Mouse (Mus musculus): Measurements from ENCODE around the gene B3gnt4. TPM values are rescaled to one million over a fixed set of nuclear protein-coding genes. Genes with fewer than 3 reads are reported as not detected.

B3gnt4 gene
- total and polyA plus RNA-seq, 2 experiments from 2014 or later: 1.4 to 4.5 TPM

DNA sequence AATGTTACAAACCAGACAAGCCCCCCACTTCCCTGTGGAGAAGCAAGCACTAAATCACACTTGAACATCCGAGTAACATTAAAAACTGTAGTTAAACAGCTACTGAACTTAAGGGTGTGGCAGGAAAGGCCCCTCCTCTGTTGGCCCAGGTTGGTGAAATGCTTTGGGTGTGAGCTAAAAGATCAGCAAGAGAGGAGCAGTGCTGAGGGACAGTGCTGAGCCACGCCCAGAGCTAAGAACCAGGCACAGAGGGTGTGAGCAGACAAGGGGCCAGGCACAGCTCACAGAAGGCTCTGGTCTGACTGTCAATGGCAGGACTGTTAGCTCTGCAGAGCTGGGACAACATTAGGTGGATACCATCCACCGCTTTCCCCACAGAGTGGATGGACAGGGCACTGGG lies 1.8 kb downstream of the B3gnt4 start:
- H3K9ac ChIP-seq (replicated peaks; ENCODE audit: low read length): no peak overlapping the region
- H3K27ac ChIP-seq: no peak overlapping the region
- H3K36me3 ChIP-seq (ENCODE audit: insufficient read depth, low read length): peaks cover 29% of the 10 kb centered on the region; the same call in 1 of the 2 replicates
- no peaks in the 10 kb centered on the region for H3K27me3 ChIP-seq (ENCODE audit: insufficient read depth, low read length)
- no peak for TF ChIP-seq CTCF (IDR thresholded peaks at IDR 0.05; ENCODE audit: low read depth)
- no peak overlapping the region for H3K4me3 ChIP-seq (ENCODE audit: low read length)
- H3K9me3 ChIP-seq (ENCODE audit: low read length): no peaks in the 10 kb centered on the region
- no peak for ATAC-seq
- H3K4me2 ChIP-seq (ENCODE audit: low read depth, low read length): no peak overlapping the region
- no peak for DNase-seq (ENCODE audit: low spot score)
- peaks cover 4% of the 10 kb centered on the region; the same call in 1 of the 2 replicates for H3K4me1 ChIP-seq (ENCODE audit: insufficient read depth, low read length)
- 76% methylated on average over 3 of the region's 3 CpGs for WGBS

DNA sequence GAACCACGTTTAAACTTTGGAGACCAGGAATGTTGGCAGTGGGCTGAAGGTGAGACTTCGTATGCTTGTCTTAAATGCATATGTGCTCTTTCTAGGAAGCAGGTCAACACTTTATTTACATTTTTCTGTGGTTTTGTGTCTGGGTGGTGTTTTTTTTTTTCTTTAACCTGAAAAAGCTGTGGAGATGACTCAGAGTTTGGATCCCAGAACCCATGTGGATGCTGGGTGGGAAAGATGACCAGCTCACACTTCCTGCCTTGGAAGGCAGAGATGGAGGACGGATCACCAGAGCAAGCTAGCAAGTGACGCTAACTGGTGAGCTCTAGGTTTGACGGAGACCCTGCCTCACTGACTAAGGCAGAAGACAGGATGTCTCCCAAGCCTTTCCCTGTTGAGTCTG lies 4.6 kb downstream of the B3gnt4 start:
- no peak for TF ChIP-seq CTCF (IDR thresholded peaks at IDR 0.05; ENCODE audit: low read depth)
- 91% methylated on average over 5 of the region's 5 CpGs for WGBS
- H3K36me3 ChIP-seq (ENCODE audit: insufficient read depth, low read length): peaks cover 29% of the 10 kb centered on the region; the same call in 1 of the 2 replicates
- ATAC-seq: no peak
- H3K27ac ChIP-seq: no peak overlapping the region
- H3K4me2 ChIP-seq (ENCODE audit: low read depth, low read length): no peak overlapping the region
- H3K27me3 ChIP-seq (ENCODE audit: insufficient read depth, low read length): no peaks in the 10 kb centered on the region
- no peaks in the 10 kb centered on the region for H3K9me3 ChIP-seq (ENCODE audit: low read length)
- DNase-seq (ENCODE audit: low spot score): no peak
- no peak overlapping the region for H3K9ac ChIP-seq (replicated peaks; ENCODE audit: low read length)
- H3K4me3 ChIP-seq (ENCODE audit: low read length): no peak overlapping the region
- no peaks in the 10 kb centered on the region for H3K4me1 ChIP-seq (ENCODE audit: insufficient read depth, low read length)

DNA sequence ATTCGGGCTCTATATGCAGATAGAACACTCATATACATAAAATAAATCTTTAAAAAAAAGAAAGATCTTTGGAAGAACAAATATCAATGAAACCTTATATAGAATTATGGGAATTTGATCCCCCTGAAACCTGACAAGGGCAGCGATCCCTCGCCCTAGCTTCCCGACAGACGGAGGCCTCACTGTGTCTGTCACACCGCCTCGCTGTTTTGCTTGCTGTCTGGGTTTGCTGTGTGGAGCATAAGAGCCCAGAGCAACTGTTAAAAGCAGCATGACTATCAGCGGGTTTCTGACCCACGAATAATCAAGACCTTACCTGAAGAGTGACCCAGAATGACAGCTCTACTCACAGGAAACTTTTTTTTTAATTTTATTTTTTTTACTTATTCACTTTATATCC lies 10.4 kb downstream of the B3gnt4 start:
- H3K27ac ChIP-seq: no peak overlapping the region
- H3K4me3 ChIP-seq (ENCODE audit: low read length): no peak overlapping the region
- WGBS: 93% methylated on average over 9 of the region's 9 CpGs
- H3K9ac ChIP-seq (replicated peaks; ENCODE audit: low read length): no peak overlapping the region
- no peak for DNase-seq (ENCODE audit: low spot score)
- H3K36me3 ChIP-seq (ENCODE audit: insufficient read depth, low read length): peaks cover 10% of the 10 kb centered on the region; the same call in 1 of the 2 replicates
- no peak for ATAC-seq
- no peaks in the 10 kb centered on the region for H3K27me3 ChIP-seq (ENCODE audit: insufficient read depth, low read length)
- H3K4me1 ChIP-seq (ENCODE audit: insufficient read depth, low read length): peaks cover 9% of the 10 kb centered on the region
- TF ChIP-seq CTCF (IDR thresholded peaks at IDR 0.05; ENCODE audit: low read depth): no peak
- no peak overlapping the region for H3K4me2 ChIP-seq (ENCODE audit: low read depth, low read length)
- H3K9me3 ChIP-seq (ENCODE audit: low read length): no peaks in the 10 kb centered on the region

DNA sequence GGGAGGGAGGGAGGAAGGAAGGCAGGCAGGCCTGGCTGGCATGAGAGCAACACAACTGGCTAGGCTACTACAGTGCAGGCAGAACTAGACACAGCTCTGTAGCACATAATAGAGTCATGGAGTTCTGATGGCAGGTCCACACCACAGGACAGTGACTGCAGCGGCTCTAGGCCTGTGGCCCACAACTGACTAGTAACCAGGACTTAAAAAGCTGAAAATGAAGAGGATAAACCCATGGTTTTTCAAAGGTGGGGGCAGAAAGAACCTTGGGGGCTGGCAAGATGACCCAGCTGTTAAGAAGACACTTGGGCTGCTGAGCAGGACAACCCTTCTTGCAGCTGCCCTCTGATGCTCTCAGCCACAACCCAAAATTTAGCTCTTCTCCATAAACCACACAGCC lies 11.4 kb downstream of the B3gnt4 start:
- 95% methylated on average over 1 of the region's 1 CpGs for WGBS
- H3K4me3 ChIP-seq (ENCODE audit: low read length): no peak overlapping the region
- no peak for TF ChIP-seq CTCF (IDR thresholded peaks at IDR 0.05; ENCODE audit: low read depth)

DNA sequence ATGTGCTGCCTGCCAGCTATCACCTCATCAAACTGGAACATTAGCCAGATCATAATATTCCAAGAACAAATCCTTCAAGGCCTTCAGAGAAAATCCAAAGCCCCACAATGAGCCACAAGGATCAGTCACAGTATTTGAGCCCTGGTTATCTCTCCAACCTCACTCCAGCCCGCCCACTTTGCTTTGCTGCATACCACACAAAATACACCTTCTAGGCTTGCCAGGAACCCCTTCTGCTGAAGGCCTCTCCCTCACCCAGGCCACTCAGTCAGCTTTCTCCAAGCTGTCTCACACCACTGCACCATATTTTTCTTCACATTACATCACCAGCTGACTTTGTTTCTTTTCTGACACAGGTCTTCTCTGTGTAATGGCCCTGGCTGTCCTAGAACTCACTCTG lies 11.9 kb downstream of the B3gnt4 start:
- H3K9me3 ChIP-seq (ENCODE audit: low read length): no peaks in the 10 kb centered on the region
- H3K4me3 ChIP-seq (ENCODE audit: low read length): no peak overlapping the region
- peaks cover 9% of the 10 kb centered on the region for H3K4me1 ChIP-seq (ENCODE audit: insufficient read depth, low read length)
- ATAC-seq (no peak), DNase-seq (ENCODE audit: low spot score) (no peak)
- H3K36me3 ChIP-seq (ENCODE audit: insufficient read depth, low read length): no peaks in the 10 kb centered on the region; the same call in 1 of the 2 replicates
- no peak for TF ChIP-seq CTCF (IDR thresholded peaks at IDR 0.05; ENCODE audit: low read depth)
- no peak overlapping the region for H3K27ac ChIP-seq
- H3K9ac ChIP-seq (replicated peaks; ENCODE audit: low read length): no peak overlapping the region
- no peaks in the 10 kb centered on the region for H3K27me3 ChIP-seq (ENCODE audit: insufficient read depth, low read length)
- 92% methylated on average over 1 of the region's 1 CpGs for WGBS
- no peak overlapping the region for H3K4me2 ChIP-seq (ENCODE audit: low read depth, low read length)

More for the DNA sequence above, 11.4 kb downstream of the B3gnt4 start:
- Histone ChIP-seq H3K27me3 (ENCODE audit: insufficient read depth, low read length) (no peaks in the 10 kb centered on the region), H3K27ac (no peak overlapping the region), H3K4me1 (ENCODE audit: insufficient read depth, low read length) (peaks cover 9% of the 10 kb centered on the region), H3K36me3 (ENCODE audit: insufficient read depth, low read length) (peaks cover 2% of the 10 kb centered on the region; the same call in 1 of the 2 replicates), H3K9ac (replicated peaks; ENCODE audit: low read length) (no peak overlapping the region), H3K4me2 (ENCODE audit: low read depth, low read length) (no peak overlapping the region), H3K9me3 (ENCODE audit: low read length) (no peaks in the 10 kb centered on the region)
- ATAC-seq: no peak
- no peak for DNase-seq (ENCODE audit: low spot score)

DNA sequence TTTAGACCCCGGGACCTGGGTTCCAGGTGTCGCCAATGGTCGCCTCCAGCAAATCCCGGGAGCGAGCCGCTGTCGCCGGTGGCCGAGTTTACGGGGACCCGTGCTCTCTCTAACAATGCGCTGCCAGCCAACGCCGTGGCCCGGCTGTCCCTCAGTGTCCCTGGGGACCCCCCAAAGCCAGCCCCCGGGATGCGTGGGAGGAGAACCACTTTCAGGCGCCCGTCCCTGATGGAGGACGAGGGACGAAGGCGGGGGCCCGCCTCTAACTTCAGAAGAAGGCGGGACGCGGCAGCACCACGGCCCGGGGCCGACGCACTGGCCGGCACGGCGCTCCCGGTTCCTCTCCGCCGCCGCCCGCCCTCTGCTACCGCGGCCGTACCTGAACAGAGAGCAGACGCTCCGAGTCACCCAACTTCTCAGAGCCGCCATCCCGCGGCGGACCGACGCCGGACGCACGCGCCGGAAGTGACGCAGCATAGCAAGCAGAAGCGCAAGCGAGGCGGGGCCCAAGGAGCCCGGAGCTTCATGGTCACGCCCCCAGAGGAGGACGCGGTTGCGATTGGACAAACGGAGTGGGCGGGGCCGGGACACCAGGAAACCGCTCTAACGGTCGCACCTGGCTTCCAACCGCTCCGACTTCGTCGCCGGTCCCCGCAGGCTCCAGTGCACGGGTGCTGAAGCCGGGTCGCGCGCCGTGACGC lies 13.6 kb downstream of the B3gnt4 start, which contains the start of gene Diablo:
TSS of gene Diablo (minus strand) at position 485 of the 701 bp plus-strand sequence.
- Histone ChIP-seq H3K27me3 (ENCODE audit: insufficient read depth, low read length) (no peaks in the 10 kb centered on the region), H3K9me3 (ENCODE audit: low read length) (no peaks in the 10 kb centered on the region), H3K9ac (replicated peaks; ENCODE audit: low read length) (peak within 1 kb of the TSS; percentile 56), H3K4me2 (ENCODE audit: low read depth, low read length) (peak within 1 kb of the TSS; percentile 92), H3K36me3 (ENCODE audit: insufficient read depth, low read length) (peaks cover 3% of the 10 kb centered on the region; the same call in 1 of the 2 replicates), H3K4me3 (ENCODE audit: low read length) (peak within 1 kb of the TSS; percentile 65), H3K4me1 (ENCODE audit: insufficient read depth, low read length) (peaks cover 9% of the 10 kb centered on the region), H3K27ac (peak within 1 kb of the TSS; percentile 74; the same call in 1 of the 2 replicates)
- ATAC-seq (peak; percentile 98), DNase-seq (ENCODE audit: low spot score) (peak; percentile 99)
- no peak for TF ChIP-seq CTCF (IDR thresholded peaks at IDR 0.05; ENCODE audit: low read depth)
- WGBS: under 1% methylated on average over 82 of the region's 82 CpGs

DNA sequence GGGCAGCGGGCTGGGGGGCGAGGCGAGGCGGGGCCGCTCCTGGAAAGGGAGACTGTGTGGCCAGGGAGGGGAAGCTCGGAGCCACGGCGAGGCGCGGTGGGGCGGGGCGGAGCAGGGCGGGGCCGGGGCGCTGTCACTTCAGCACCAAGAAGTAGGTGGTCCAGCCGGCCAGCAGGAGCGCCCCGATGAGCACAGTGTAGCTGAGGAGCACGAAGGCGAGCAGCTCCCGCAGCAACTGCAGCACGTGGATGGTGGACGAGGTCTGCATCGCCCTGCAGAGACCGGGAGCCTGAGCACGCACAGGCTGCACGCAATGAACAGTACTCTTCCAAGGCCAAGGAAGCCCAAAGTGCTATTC lies 14.1 kb downstream of the B3gnt4 start:
- Histone ChIP-seq H3K9ac (replicated peaks; ENCODE audit: low read length) (peak overlapping the region; percentile 56), H3K27me3 (ENCODE audit: insufficient read depth, low read length) (no peaks in the 10 kb centered on the region), H3K4me3 (ENCODE audit: low read length) (peak overlapping the region; percentile 65), H3K27ac (peak overlapping the region; percentile 74; the same call in 1 of the 2 replicates), H3K4me1 (ENCODE audit: insufficient read depth, low read length) (peaks cover 9% of the 10 kb centered on the region), H3K9me3 (ENCODE audit: low read length) (no peaks in the 10 kb centered on the region), H3K36me3 (ENCODE audit: insufficient read depth, low read length) (peaks cover 6% of the 10 kb centered on the region; the same call in 1 of the 2 replicates), H3K4me2 (ENCODE audit: low read depth, low read length) (peak overlapping the region; percentile 92)
- under 1% methylated on average over 26 of the region's 27 CpGs for WGBS
- DNase-seq (ENCODE audit: low spot score) (no peak), ATAC-seq (peak; percentile 89)
- peak; percentile 29; the same call in 1 of the 2 replicates for TF ChIP-seq CTCF (IDR thresholded peaks at IDR 0.05; ENCODE audit: low read depth)

Data from hindbrain, postnatal 0 days (tissue).